Mouse (Mus musculus) neural tube, embryonic 13.5 days (tissue): ENCODE measurements around the gene Nploc4. TPM values are rescaled to one million over a fixed set of nuclear protein-coding genes. Genes with fewer than 3 reads are reported as not detected.
"Not testable (repeated sequence)": the region's sequence is repeated elsewhere in the genome, so short reads cannot be mapped to it uniquely, and the experiment has no call there.

ENCODE experiments used
- ATAC-seq: fragments of 200-750 bp; cut with Nextera tagmentation; 2 replicates; pipeline ENCODE4 v1.8.0; 2017; ENCODE audit warnings: low read depth, mild to moderate bottlenecking, moderate TSS enrichment, moderate library complexity
- H3K27ac ChIP-seq: fragments of 300-500 bp; sonication (generic); replicated peaks from 2 replicates; pipeline ENCODE4 v1.5.1; 2015; ENCODE audit warnings: moderate library complexity, mild to moderate bottlenecking, inconsistent platforms
- H3K27me3 ChIP-seq: fragments of 300-500 bp; sonication (generic); 2 replicates; pipeline ENCODE4 v1.6.1; 2015; ENCODE audit warnings: mild to moderate bottlenecking, inconsistent platforms
- H3K36me3 ChIP-seq: fragments of 300-500 bp; sonication (generic); 2 replicates; pipeline ENCODE4 v1.6.1; 2015; ENCODE audit warnings: mild to moderate bottlenecking, inconsistent platforms
- H3K4me1 ChIP-seq: fragments of 300-500 bp; sonication (generic); replicated peaks from 2 replicates; pipeline ENCODE4 v1.6.1; 2015; ENCODE audit warnings: inconsistent platforms
- H3K4me2 ChIP-seq: fragments of 300-500 bp; sonication (generic); 2 replicates; pipeline ENCODE4 v1.6.1; 2015; ENCODE audit warnings: inconsistent platforms, mild to moderate bottlenecking, moderate library complexity
- H3K4me3 ChIP-seq: fragments of 300-500 bp; sonication (generic); 2 replicates; pipeline ENCODE4 v1.5.1; 2015; ENCODE audit warnings: mild to moderate bottlenecking, inconsistent platforms
- H3K9ac ChIP-seq: fragments of 300-500 bp; sonication (generic); 2 replicates; pipeline ENCODE4 v1.6.1; 2015; ENCODE audit warnings: moderate library complexity, mild to moderate bottlenecking, inconsistent platforms
- H3K9me3 ChIP-seq: fragments of 300-500 bp; sonication (generic); 2 replicates; pipeline ENCODE4 v1.6.1; 2016; ENCODE audit warnings: inconsistent platforms
- WGBS: fragments of 180-500 bp; shearing (Covaris S2); methylation state at CpG from one replicate; pipeline ENCODE4 v1.1.7; 2015; 5-methylcytosine and 5-hydroxymethylcytosine counted together
- polyA plus RNA-seq: library from polyadenylated mRNA; unstranded; fragments of >200 nt; fragmentation: Nextera tagmentation; extraction: Ambion mirVana; gene quantifications from 2 replicates; pipeline ENCODE4 v1.2.1, GENCODE M21; 2015

Gene Nploc4
- polyA plus RNA-seq, 1 experiment from 2014 or later, result 33.8 TPM

DNA sequence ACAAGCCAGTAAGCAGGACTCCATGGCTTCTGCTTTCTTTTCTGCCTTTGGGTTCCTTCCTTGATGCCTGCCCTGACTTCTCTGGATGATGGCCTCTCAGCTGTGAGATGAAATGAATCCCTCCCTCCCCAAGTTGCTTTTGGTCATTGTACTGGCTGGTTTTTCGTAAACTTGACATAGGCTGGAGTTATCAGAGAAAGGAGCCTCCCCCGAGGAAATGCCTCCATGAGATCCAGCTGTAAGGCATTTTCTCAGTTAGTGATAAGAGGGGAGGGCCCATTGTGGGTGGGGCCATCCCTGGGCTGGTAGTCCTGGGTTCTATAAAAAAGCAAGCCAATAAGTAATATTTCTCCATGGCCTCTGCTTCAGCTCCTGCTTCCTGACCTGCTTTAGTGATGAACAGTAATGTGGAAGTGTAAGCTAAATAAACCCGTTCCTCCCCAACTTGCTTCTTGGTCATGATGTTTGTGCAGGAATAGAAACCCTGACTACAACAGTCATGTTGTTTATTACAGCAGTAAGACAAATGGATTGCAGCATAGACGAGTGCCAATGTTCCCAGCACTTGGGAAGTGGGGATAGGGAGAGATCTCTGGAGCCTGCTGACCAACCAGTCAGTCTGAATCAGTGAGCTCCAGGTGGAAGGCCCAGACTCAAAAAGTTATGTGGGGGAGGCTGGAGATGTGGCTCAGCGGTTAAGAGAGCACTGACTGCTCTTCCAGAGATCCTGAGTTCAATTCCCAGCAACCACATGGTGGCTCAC is 82.0 kb downstream of the Nploc4 start:
- no peak overlapping the region for H3K4me3 ChIP-seq
- H3K4me2 ChIP-seq, result no peak overlapping the region
- 73% methylated on average over 5 of the region's 5 CpGs for WGBS
- H3K9ac ChIP-seq, result no peak overlapping the region; the same call in 1 of the 2 replicates
- no peak for ATAC-seq
- no peaks in the 10 kb centered on the region; the same call in 1 of the 2 replicates for H3K27me3 ChIP-seq
- peaks cover 74% of the 10 kb centered on the region for H3K4me1 ChIP-seq
- no peaks in the 10 kb centered on the region for H3K9me3 ChIP-seq
- no peak overlapping the region for H3K27ac ChIP-seq
- H3K36me3 ChIP-seq, result no peaks in the 10 kb centered on the region

DNA sequence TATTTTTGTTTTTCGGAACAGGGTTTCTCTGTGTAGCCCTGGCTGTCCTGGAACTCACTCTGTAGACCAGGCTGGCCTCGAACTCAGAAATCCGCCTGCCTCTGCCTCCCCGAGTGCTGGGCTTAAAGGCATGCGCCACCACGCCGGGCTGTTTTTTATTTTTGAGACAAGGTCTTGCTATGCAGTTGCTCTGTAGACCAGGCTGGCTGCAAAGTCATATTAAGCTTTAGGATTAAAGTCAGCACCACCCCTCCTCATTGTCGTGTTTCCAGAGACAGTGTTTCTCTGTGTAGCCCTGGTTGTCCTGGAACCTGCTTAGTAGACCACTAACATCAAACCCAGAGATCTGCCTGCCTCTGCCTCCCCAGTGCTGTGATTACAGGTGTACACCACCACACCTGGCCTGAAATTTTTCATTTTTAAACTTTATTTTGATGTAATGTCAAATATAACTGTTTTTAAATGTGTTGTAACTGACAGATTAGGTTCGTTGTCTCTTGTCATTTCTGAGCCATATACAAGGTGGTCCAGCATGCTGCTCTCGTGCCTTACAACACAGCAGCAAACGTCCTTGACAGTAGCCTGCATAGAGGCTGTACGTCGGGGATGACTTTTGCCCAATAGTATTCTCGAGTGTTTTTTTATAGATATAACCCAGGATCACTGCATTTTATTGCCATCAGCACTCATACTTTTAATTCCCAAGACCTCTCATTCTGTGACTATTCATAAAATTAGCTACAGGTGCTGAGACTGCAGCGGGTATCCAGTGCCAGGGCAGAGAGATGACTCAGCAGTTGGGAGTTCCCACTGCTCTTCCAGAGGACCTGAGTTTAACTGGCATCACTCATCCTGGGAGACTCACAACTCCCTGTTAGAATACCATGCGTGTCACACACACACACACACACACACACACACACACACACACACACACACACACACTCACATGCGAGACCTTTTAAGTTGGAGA is 82.9 kb downstream of the Nploc4 start:
- H3K4me3 ChIP-seq, result no peak overlapping the region
- H3K4me1 ChIP-seq, result peaks cover 71% of the 10 kb centered on the region
- H3K4me2 ChIP-seq, result no peak overlapping the region
- WGBS, result 88% methylated on average over 17 of the region's 17 CpGs
- no peak overlapping the region for H3K9ac ChIP-seq
- ATAC-seq, result no peak
- no peak overlapping the region for H3K27ac ChIP-seq
- H3K9me3 ChIP-seq, result no peaks in the 10 kb centered on the region
- H3K36me3 ChIP-seq, result no peaks in the 10 kb centered on the region
- no peaks in the 10 kb centered on the region; the same call in 1 of the 2 replicates for H3K27me3 ChIP-seq

DNA sequence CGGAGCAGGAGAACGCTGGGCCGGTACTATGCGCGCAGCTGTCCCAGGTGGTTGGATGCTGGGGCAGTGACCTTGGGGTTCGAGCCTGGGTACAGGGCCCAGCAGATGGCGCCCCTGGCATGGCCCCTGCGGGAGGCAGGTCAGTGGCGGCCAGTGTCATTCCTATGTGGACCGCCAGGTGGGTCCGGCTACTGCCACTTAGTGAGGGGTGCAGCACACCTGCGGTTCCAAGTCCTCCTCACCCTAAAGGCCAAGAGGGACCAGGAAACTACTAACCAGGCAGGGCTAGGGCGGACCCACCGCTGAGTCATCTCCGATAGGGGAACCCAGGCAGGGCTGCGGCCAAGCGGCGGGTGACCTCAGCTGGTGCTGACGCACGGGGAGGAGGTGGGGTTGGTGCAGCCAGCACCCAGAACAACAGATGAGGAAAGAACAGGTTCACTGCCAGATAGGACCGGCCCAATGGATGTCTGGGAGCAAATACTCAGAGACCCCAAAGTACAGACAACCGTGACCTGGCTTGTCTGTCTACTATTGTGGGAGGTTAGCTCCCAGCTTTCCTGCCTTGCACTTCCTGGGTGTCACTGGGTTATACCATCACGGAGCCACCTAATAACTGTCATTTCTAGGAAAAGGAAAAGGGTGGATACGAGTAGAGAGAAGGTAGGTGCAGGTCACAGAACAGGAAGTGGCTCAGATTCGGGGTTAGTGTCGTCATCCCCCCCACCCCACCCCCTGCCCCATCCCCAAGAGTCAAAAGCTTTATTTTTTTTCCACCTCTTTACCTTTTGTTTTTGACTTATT is 83.8 kb downstream of the Nploc4 start:
- no peak for ATAC-seq
- Histone ChIP-seq H3K36me3 (no peaks in the 10 kb centered on the region), H3K4me2 (peak overlapping the region; percentile 14; the same call in 1 of the 2 replicates), H3K4me1 (peaks cover 70% of the 10 kb centered on the region), H3K27me3 (no peaks in the 10 kb centered on the region; the same call in 1 of the 2 replicates), H3K27ac (peak overlapping the region; percentile 100; the same call in 1 of the 2 replicates), H3K4me3 (no peak overlapping the region), H3K9ac (peak overlapping the region; percentile 57), H3K9me3 (no peaks in the 10 kb centered on the region)
- WGBS, result 25% methylated on average over 26 of the region's 26 CpGs

DNA sequence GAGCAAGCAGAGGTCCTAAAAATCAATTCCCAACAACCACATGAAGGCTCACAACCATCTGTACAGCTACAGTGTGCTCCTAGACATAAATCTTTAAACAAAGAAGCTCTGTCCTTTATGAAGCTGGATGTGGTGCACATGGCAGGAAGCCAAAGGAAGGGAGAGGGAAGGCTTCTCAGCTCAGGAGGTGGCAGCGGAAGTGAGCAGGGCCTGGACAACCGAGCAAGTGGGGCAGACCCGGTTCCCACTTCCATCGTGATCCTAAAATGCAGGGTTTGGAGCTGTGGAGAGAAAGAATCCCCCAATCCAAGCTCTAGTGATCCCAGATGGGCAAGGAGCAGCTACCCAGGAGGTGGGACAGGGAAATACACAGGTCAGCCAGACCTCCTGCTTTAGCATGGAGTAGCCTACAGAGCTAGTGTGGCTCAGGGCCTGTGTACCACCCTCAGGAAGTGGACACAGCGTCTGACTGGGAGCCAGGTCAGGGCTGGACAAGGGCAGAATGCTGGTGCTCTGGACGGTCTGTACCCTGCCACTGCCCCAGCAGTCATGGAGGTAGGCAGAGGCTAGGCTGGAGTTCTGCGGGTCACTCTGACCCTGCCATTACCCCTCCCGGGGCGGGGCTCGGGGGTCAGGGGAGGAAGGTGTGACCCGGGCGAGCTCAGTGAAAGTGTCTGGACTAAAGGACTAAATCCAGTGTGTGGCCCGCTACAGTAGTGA is 84.8 kb downstream of the Nploc4 start:
- Histone ChIP-seq H3K27ac (peak overlapping the region; percentile 100), H3K9me3 (no peaks in the 10 kb centered on the region), H3K4me1 (peaks cover 60% of the 10 kb centered on the region), H3K4me3 (no peak overlapping the region), H3K36me3 (no peaks in the 10 kb centered on the region), H3K27me3 (no peaks in the 10 kb centered on the region; the same call in 1 of the 2 replicates), H3K4me2 (no peak overlapping the region), H3K9ac (peak overlapping the region; percentile 57)
- WGBS, result 56% methylated on average over 13 of the region's 13 CpGs
- no peak for ATAC-seq

DNA sequence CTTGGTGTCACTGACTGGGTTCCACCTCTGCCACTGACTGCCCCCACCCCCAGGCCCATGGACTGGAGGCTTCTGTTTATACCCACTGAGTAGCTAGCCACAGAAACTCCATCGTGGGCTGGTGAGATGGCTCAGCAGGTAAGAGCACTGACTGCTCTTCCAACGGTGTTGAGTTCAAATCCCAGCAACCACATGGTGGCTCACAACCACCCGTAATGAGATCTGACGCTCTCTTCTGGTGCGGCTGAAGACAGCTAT is 85.5 kb downstream of the Nploc4 start:
- H3K4me3 ChIP-seq, H3K9me3 ChIP-seq, H3K9ac ChIP-seq, ATAC-seq, H3K4me2 ChIP-seq, H3K36me3 ChIP-seq, H3K27me3 ChIP-seq: not testable (repeated sequence)
- Histone ChIP-seq H3K27ac (peak overlapping the region; percentile 100), H3K4me1 (peaks cover 53% of the 10 kb centered on the region)
- 74% methylated on average over 5 of the region's 5 CpGs for WGBS

DNA sequence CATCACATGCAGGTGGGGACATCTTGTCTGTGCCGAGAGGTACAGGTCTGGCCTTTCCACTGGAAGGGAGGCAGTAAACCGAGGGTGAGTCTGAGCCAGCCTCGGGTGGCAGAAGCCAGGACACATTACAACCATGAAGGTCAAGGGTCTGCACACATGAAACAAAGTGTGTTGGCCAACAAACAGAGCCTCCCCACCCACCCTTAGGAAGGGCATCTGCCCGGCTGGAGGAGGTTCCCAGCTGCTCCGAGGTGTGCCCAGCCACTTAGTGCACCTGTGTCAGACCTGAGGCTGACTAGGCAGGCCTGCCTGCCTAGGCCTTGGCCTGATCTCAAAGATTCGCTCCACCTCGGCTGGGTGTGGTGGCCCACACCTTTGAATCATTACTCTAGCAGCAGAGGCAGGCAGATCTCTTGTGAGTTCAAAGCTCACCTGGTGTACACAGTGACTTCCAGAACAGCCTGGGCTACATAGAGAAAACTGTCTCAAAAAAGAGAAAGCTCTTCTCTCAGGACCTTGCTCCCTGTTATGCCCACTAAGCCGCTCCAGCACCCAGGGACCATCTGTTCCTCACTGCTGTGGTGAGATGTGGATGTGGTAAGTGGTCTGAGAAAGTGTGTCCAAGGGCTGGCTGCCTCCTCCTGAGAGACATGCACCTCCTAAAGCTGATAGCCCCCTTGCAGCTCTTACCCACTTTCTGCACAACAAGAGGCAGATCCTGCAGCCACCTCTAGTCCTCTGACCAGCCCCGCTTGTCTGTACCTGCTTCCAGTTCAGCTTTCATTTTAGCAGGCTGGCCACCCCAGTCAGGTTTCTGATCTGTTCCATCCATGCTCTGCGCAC is 86.0 kb downstream of the Nploc4 start:
- H3K9ac ChIP-seq, result peak overlapping the region; percentile 100; the same call in 1 of the 2 replicates
- H3K4me1 ChIP-seq, result peaks cover 49% of the 10 kb centered on the region
- H3K9me3 ChIP-seq, result no peaks in the 10 kb centered on the region
- H3K4me2 ChIP-seq, result peak overlapping the region; percentile 80
- 0 out of 2 replicates have a peak overlapping the region, but pooled peaks have one; percentile 98 for H3K4me3 ChIP-seq
- H3K27me3 ChIP-seq, result no peaks in the 10 kb centered on the region; the same call in 1 of the 2 replicates
- peak overlapping the region; percentile 100 for H3K27ac ChIP-seq
- WGBS, result 86% methylated on average over 10 of the region's 10 CpGs
- ATAC-seq, result no peak
- peaks cover 7% of the 10 kb centered on the region for H3K36me3 ChIP-seq

DNA sequence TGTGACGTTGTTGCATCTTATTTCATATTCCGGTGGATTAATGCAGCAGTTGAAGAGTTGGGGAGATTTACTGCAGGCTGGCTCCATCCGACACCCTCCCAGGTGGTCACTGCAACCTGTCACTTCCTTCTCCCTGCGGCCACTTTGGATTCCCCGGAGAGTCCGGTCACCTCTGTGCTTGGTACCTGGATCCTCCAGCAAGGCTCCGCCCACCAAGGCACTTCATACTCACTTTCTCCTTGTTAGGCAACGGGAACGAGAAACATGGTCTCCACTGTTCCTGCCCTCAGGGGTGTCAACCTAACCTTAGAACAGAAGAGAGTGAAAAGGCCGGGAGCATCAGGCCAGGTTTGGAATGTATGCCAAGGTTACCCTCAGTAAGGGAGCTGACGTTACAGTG is 86.8 kb downstream of the Nploc4 start:
- peak overlapping the region; percentile 80 for H3K4me2 ChIP-seq
- peaks cover 9% of the 10 kb centered on the region for H3K36me3 ChIP-seq
- H3K9me3 ChIP-seq, result no peaks in the 10 kb centered on the region
- H3K4me3 ChIP-seq, result peak overlapping the region; percentile 98
- H3K27me3 ChIP-seq, result no peaks in the 10 kb centered on the region; the same call in 1 of the 2 replicates
- H3K27ac ChIP-seq, result peak overlapping the region; percentile 100
- 24% methylated on average over 11 of the region's 11 CpGs for WGBS
- peaks cover 50% of the 10 kb centered on the region for H3K4me1 ChIP-seq
- peak overlapping the region; percentile 100 for H3K9ac ChIP-seq
- no peak for ATAC-seq

DNA sequence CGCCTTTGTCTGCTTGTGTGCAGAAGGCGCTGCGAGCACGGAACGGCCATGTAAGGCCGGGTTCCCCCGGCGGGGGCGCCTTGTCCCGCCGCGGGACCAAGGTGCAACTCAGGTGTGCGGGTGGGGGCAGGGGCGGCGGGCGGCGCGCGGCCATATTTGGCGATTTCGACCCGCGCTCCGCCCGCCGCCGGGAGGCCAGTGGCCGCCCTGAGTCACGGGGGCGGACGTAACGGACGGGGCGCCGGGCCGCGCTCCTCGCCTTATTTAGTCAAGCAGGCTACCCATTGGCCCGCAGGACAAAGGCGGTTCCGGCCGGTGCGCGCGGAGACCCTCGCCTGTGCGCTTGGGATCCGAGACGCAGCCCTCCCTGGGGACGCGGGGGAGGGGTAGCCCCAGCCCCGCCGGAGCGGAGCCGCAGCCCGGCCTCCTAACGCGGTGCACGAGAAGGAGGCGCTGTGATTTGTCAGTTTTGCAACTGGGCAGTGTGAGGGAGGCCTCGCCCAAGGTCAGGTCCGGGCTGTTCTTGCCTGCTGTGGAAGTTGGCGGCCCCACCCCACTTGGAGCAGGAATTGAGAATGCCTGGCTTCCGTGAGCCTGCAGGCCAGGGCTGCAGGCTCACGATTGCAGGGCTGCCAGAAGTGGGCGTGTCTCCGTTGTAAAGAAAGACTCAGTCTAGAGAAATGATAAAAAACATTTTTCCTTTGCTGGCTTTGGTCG is 87.4 kb downstream of the Nploc4 start:
- peak overlapping the region; percentile 100 for H3K9ac ChIP-seq
- no peaks in the 10 kb centered on the region for H3K9me3 ChIP-seq
- H3K4me2 ChIP-seq, result peak overlapping the region; percentile 80
- peaks cover 13% of the 10 kb centered on the region for H3K36me3 ChIP-seq
- peak; percentile 40 for ATAC-seq
- H3K27ac ChIP-seq, result peak overlapping the region; percentile 100
- 1% methylated on average over 65 of the region's 68 CpGs for WGBS
- H3K27me3 ChIP-seq, result no peaks in the 10 kb centered on the region; the same call in 1 of the 2 replicates
- H3K4me1 ChIP-seq, result peaks cover 54% of the 10 kb centered on the region
- peak overlapping the region; percentile 98 for H3K4me3 ChIP-seq

DNA sequence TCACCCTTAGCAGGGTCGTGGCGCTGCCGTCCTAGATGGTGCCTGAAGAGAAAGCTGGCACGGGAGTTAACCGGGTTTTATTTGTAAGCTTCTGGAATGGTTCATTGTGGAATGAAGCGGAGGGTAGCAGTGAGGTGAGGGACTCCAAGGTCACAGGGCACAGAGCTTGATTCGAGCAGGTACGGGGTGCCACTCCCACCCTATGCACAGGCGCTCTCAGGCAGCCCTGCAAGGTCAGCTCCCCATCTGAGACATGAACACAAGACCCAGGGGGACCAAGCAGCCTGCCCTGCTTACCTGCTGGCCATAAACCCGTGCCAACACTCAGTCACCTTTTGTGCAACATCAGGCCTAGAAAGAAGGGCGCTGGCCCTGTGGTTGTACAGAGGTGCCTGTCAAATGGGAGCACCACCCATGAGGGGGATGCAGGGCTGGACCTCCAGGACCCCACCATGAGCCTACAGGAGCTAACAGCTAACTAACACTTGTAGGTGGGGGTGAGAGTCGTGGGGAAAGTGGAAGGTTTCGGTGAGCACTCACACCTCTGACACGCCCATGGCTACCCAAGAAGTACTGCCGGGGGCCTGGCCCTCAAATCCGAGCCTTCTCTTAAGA is 88.0 kb downstream of the Nploc4 start:
- H3K9ac ChIP-seq, result peak overlapping the region; percentile 100
- peak overlapping the region; percentile 100 for H3K27ac ChIP-seq
- ATAC-seq, result peak; percentile 5
- H3K4me3 ChIP-seq, result peak overlapping the region; percentile 98
- peaks cover 61% of the 10 kb centered on the region for H3K4me1 ChIP-seq
- H3K27me3 ChIP-seq, result no peaks in the 10 kb centered on the region; the same call in 1 of the 2 replicates
- no peaks in the 10 kb centered on the region for H3K9me3 ChIP-seq
- WGBS, result 3% methylated on average over 16 of the region's 16 CpGs
- H3K36me3 ChIP-seq, result peaks cover 20% of the 10 kb centered on the region
- H3K4me2 ChIP-seq, result peak overlapping the region; percentile 80
